Mouse (Mus musculus): ENCODE results near the gene 1700074P13Rik. TPM values are rescaled to one million over a fixed set of nuclear protein-coding genes. Genes with fewer than 3 reads are reported as not detected.

1700074P13Rik gene
- polyA plus RNA-seq, 1 experiment from 2014 or later, result not detected

DNA sequence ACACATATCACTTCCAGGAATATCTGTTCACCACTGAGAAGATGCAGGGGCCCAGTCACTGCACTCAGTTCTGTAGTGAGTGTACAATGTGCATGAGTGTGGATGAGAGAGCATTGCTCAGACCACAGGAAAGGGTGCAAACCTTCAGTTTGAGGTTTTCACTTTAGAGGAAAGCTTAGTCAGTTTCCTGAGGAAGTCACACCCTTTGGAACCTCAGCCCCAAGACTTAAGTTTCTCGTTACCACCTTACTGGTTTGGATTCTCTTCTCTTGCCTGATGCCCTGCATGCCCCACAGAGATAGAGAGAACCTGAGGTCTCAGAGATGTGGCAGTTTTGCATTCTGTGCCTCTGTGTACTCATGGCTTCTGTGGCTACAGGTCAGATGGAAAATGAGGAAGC lies 49.4 kb downstream of the 1700074P13Rik start:
- no peak overlapping the region for H3K4me3 ChIP-seq (ENCODE audit: low read depth, low read length)
- no peak overlapping the region for H3K27ac ChIP-seq (ENCODE audit: low read depth, low read length)
- H3K4me1 ChIP-seq (ENCODE audit: control insufficient read depth, insufficient read depth, low read length), result no peaks in the 10 kb centered on the region
- 88% methylated on average over 1 of the region's 1 CpGs for WGBS
- no peak overlapping the region for H3K4me2 ChIP-seq (ENCODE audit: low read length)
- no peaks in the 10 kb centered on the region for H3K36me3 ChIP-seq (ENCODE audit: control insufficient read depth, insufficient read depth, low read length)
- no peak overlapping the region for H3K9ac ChIP-seq (ENCODE audit: low read length)
- H3K9me3 ChIP-seq (replicated peaks; ENCODE audit: control insufficient read depth, low read length), result no peaks in the 10 kb centered on the region
- no peaks in the 10 kb centered on the region for H3K27me3 ChIP-seq (replicated peaks; ENCODE audit: control insufficient read depth, insufficient read depth, low read length)
- ATAC-seq (no peak), DNase-seq (ENCODE audit: low spot score) (no peak)

DNA sequence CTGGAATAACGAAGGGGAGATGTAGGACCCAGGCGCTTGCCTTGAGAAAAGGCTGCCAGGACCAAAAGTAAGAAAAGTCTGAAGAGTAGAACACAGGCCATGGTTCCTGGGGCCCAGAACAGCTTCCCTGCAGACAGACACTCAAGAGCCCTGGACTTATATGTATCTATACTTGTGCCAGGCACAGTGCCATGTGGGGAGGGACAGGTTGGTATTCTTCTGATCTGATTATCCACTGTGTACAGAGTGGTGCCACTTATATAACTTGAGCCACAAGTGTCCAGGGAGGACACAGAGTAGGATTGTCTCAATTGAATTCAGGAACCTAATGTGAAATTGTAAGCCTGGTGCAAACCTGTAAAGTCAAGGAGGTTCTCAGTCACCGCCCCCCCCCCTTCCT lies 53.0 kb downstream of the 1700074P13Rik start, which contains the start of gene Moxd2:
Gene Moxd2, minus strand, starts transcription at position 101 of the 400 bp plus-strand sequence.
- no peak within 1 kb of the TSS for H3K9ac ChIP-seq (ENCODE audit: low read length)
- no peak within 1 kb of the TSS for H3K4me2 ChIP-seq (ENCODE audit: low read length)
- WGBS, result 93% methylated on average over 3 of the region's 3 CpGs

More for the DNA sequence above, 53.0 kb downstream of the 1700074P13Rik start, which contains the start of gene Moxd2:
- no peak for ATAC-seq
- Histone ChIP-seq H3K27me3 (replicated peaks; ENCODE audit: control insufficient read depth, insufficient read depth, low read length) (no peaks in the 10 kb centered on the region), H3K9me3 (replicated peaks; ENCODE audit: control insufficient read depth, low read length) (no peaks in the 10 kb centered on the region), H3K27ac (ENCODE audit: low read depth, low read length) (no peak within 1 kb of the TSS), H3K36me3 (ENCODE audit: control insufficient read depth, insufficient read depth, low read length) (no peaks in the 10 kb centered on the region), H3K4me1 (ENCODE audit: control insufficient read depth, insufficient read depth, low read length) (no peaks in the 10 kb centered on the region), H3K4me3 (ENCODE audit: low read depth, low read length) (no peak within 1 kb of the TSS)
- no peak for DNase-seq (ENCODE audit: low spot score)

Other genes starting within 250 kb of the 1700074P13Rik start
- not detected in 2 replicates for gene Moxd2, start 53.1 kb downstream of the 1700074P13Rik start, polyA plus RNA-seq (2014; fragmentation: Nextera tagmentation; extraction: Ambion mirVana)
- gene Prss58, start 40.2 kb downstream of the 1700074P13Rik start, polyA plus RNA-seq (2014; fragmentation: Nextera tagmentation; extraction: Ambion mirVana), result not detected in 2 replicates
- gene Gm4744, start 11.3 kb upstream of the 1700074P13Rik start, polyA plus RNA-seq (2014; fragmentation: Nextera tagmentation; extraction: Ambion mirVana), result not detected in 2 replicates
- gene 1810009J06Rik, start 24.2 kb upstream of the 1700074P13Rik start, polyA plus RNA-seq (2014; fragmentation: Nextera tagmentation; extraction: Ambion mirVana), result not detected in 2 replicates
- gene Gm2663, start 58.9 kb upstream of the 1700074P13Rik start, polyA plus RNA-seq (2014; fragmentation: Nextera tagmentation; extraction: Ambion mirVana), result not detected in 2 replicates
- not detected in 2 replicates for gene 2210010C04Rik, start 95.0 kb upstream of the 1700074P13Rik start, polyA plus RNA-seq (2014; fragmentation: Nextera tagmentation; extraction: Ambion mirVana)

All from forebrain, embryonic 14.5 days (tissue).